Mouse (Mus musculus): Measurements from ENCODE around the gene Midn. TPM values are rescaled to one million over a fixed set of nuclear protein-coding genes. Genes with fewer than 3 reads are reported as not detected.

Midn gene
- polyA plus RNA-seq (2011; ENCODE audit: insufficient read length, low read depth, missing spikeins): 101 TPM in 2 replicates

DNA sequence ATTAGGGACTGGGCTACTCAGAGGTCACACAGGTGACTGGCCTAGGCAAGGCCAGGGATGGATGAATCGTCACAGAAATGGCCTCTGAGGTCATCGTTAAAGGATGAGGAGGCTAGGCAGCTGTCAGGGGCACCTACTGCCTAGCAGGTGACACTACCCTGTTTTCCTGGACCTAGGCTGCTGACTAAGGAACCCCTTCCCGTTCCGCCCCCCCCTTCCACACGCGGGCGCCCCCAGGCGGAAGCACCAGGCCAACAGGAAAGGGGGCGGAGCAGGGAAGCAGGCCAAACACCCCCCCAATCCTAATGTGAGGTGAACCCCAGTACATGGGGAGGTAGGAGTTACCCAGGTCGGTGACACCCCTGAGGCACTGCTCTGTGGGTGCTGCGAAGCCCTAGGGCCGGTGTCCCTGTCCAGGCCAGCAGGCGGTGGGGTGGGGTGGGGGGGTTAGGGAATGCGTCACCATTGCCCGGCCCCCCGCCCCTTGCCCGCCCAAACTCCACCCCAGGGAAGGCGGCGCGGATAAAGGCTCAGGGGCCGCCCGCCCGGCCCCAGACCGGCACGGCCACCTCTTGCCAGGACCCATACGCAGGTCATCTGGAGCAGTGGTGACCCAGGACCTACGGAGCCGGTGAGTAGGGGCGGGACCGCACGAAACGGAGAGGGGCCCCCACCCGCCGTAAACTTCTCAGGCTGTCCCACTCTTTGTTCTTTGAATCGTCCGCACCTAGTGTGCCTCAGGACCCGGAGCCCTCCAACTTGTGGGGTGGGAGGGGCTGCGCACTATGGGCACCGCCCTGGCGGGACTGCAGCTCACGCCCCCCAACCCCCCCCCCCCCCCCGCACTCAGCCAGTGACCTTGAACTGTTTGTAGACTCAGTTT is at the start of gene Midn:
Gene Midn, plus strand, starts transcription at position 554 of the 883 bp plus-strand sequence.
- peaks cover 2% of the 10 kb centered on the region; the same call in 1 of the 2 replicates for H3K4me1 ChIP-seq (ENCODE audit: control insufficient read depth, insufficient read depth, low read length)
- peak within 1 kb of the TSS; percentile 71 for H3K4me3 ChIP-seq (ENCODE audit: insufficient read depth, low read length)
- TF ChIP-seq CTCF (IDR thresholded peaks at IDR 0.05; ENCODE audit: borderline replicate concordance, insufficient read depth, low read length): peak; percentile 28; the same call in 1 of the 2 replicates
- peak; percentile 98 for TF ChIP-seq POLR2A (IDR thresholded peaks at IDR 0.05; ENCODE audit: low read depth, low read length)
- peak within 1 kb of the TSS; percentile 87 for H3K27ac ChIP-seq (ENCODE audit: insufficient read depth, low read length)

DNA sequence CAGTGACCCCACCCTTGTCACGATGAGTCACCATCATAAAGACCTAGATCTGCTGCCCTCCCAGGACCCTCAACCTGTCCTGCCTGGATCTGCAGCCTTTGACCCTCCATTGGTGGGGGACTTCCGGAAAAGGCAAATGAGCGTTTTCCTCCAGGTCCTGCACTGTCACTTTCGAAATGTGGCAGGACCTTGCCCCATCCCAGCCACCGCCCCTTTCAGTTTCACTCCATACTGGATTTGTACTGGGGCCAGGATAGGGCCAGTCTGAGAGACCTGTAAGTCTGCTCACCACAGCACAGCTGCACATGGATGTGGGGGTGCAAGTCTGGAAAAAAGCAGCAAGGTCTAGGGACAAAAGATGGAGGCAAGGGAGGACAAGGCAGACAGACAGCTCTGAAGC is 49.4 kb upstream of the Midn start:
- Histone ChIP-seq H3K4me3 (ENCODE audit: insufficient read depth, low read length) (no peak overlapping the region), H3K4me1 (ENCODE audit: control insufficient read depth, insufficient read depth, low read length) (peaks cover 19% of the 10 kb centered on the region), H3K27ac (ENCODE audit: insufficient read depth, low read length) (no peak overlapping the region)
- TF ChIP-seq CTCF (IDR thresholded peaks at IDR 0.05; ENCODE audit: borderline replicate concordance, insufficient read depth, low read length): no peak
- no peak for TF ChIP-seq POLR2A (IDR thresholded peaks at IDR 0.05; ENCODE audit: low read depth, low read length)

- H3K4me1 ChIP-seq (ENCODE audit: control insufficient read depth, insufficient read depth, low read length): peaks cover 17% of the 10 kb centered on the region
- H3K27ac ChIP-seq (ENCODE audit: insufficient read depth, low read length): peak overlapping the region; percentile 57
Observed at GRCm38 (mm10) chr10:80100982-80101381, 47.1 kb upstream of the Midn start.

DNA sequence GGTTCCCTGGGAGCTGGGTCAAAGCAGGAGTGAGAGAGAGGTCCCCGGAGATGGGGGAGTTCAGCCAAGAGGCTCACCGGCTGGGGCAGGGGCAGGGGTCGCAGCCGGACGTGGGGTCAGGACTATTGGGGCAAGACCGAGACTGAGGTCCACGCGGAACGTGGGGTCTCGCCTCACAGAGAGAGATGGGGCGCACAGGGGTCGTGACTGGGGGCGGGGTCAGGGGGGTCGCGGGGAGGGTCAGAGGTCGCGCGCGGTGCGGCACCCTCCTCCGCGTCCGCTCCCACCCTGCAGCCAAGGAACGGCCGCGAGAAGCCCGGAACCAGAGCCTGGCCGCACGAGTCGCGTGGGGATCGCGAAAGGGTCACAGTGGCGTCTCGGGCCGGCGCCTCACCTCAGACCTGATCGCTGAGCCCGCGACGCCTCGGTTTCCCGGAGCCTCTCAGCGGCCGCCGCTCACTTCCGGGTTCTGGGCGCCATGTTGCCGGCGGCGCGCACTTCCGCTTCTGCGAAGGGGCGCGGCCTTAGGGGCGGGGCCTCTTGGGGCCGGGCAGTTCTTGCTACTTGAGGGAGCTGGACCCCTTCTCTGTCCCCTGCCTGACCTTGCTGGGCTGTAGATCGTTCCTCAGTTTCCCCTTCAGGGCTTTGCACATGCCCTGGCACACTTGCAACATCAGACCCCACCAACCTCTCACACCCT is 45.7 kb upstream of the Midn start:
- TF ChIP-seq CTCF (IDR thresholded peaks at IDR 0.05; ENCODE audit: borderline replicate concordance, insufficient read depth, low read length) (no peak), POLR2A (IDR thresholded peaks at IDR 0.05; ENCODE audit: low read depth, low read length) (peak; percentile 67)
- H3K27ac ChIP-seq (ENCODE audit: insufficient read depth, low read length): peak overlapping the region; percentile 81
- peaks cover 16% of the 10 kb centered on the region for H3K4me1 ChIP-seq (ENCODE audit: control insufficient read depth, insufficient read depth, low read length)
- H3K4me3 ChIP-seq (ENCODE audit: insufficient read depth, low read length): peak overlapping the region; percentile 83

More at GRCm38 (mm10) chr10:80100982-80101381, 47.1 kb upstream of the Midn start:
- peak overlapping the region; percentile 83 for H3K4me3 ChIP-seq (ENCODE audit: insufficient read depth, low read length)
- no peak for TF ChIP-seq CTCF (IDR thresholded peaks at IDR 0.05; ENCODE audit: borderline replicate concordance, insufficient read depth, low read length)
- no peak; the same call in 1 of the 2 replicates for TF ChIP-seq POLR2A (IDR thresholded peaks at IDR 0.05; ENCODE audit: low read depth, low read length)

DNA sequence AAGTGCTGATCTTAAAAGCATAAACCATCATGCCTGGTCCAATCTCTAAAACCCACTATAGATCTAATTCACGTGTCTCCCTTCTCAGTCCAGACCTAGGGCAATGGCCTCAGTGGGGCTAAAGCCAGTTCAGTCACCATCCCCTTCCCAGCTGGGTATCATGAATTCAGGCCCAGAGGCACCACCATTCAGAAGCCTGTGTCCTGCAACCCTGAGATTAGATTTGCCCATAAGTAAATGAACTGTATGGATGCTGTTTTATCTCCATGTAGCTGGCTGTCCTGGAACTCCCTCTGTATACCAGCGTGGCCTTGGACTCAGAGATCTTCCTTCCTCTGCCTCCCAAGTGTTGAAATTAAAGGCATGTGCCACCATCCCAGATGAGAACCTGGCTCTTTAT is 45.0 kb upstream of the Midn start:
- no peak for TF ChIP-seq CTCF (IDR thresholded peaks at IDR 0.05; ENCODE audit: borderline replicate concordance, insufficient read depth, low read length)
- no peak for TF ChIP-seq POLR2A (IDR thresholded peaks at IDR 0.05; ENCODE audit: low read depth, low read length)
- peak overlapping the region; percentile 8; the same call in 1 of the 2 replicates for H3K4me3 ChIP-seq (ENCODE audit: insufficient read depth, low read length)
- H3K27ac ChIP-seq (ENCODE audit: insufficient read depth, low read length): peak overlapping the region; percentile 81
- peaks cover 14% of the 10 kb centered on the region for H3K4me1 ChIP-seq (ENCODE audit: control insufficient read depth, insufficient read depth, low read length)

- peak overlapping the region; percentile 81 for H3K27ac ChIP-seq (ENCODE audit: insufficient read depth, low read length)
- TF ChIP-seq CTCF (IDR thresholded peaks at IDR 0.05; ENCODE audit: borderline replicate concordance, insufficient read depth, low read length) (no peak), POLR2A (IDR thresholded peaks at IDR 0.05; ENCODE audit: low read depth, low read length) (peak; percentile 56)
- H3K4me1 ChIP-seq (ENCODE audit: control insufficient read depth, insufficient read depth, low read length): peaks cover 9% of the 10 kb centered on the region
- H3K4me3 ChIP-seq (ENCODE audit: insufficient read depth, low read length): peak overlapping the region; percentile 16
Observed at GRCm38 (mm10) chr10:80104181-80104580, 43.9 kb upstream of the Midn start.

DNA sequence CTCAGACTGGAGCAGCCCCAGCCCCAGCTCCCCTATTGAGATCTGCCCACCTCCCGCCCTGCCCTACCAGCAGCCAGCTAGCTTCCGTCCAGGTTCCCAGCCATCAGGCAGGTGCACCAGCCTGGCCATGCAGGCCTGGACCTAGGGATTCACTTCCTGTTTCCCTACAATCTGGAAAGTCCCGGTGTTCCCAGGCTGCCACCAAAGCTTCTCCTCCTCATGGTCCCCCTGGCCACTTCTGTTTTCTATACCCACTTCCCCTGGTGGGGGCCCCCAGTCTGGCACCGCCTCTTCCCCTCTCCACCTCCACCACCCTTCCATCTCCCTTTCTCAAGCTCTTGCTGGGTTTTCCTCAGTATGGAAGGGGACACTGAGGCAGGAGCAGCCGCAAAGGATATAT is 42.6 kb upstream of the Midn start, which contains the start of gene Sbno2:
Gene Sbno2, minus strand, starts transcription at position 112 of the 400 bp plus-strand sequence.
- Histone ChIP-seq H3K4me1 (ENCODE audit: control insufficient read depth, insufficient read depth, low read length) (peaks cover 5% of the 10 kb centered on the region; the same call in 1 of the 2 replicates), H3K4me3 (ENCODE audit: insufficient read depth, low read length) (no peak within 1 kb of the TSS), H3K27ac (ENCODE audit: insufficient read depth, low read length) (peak within 1 kb of the TSS; percentile 81)
- TF ChIP-seq POLR2A (IDR thresholded peaks at IDR 0.05; ENCODE audit: low read depth, low read length) (no peak), CTCF (IDR thresholded peaks at IDR 0.05; ENCODE audit: borderline replicate concordance, insufficient read depth, low read length) (no peak)

DNA sequence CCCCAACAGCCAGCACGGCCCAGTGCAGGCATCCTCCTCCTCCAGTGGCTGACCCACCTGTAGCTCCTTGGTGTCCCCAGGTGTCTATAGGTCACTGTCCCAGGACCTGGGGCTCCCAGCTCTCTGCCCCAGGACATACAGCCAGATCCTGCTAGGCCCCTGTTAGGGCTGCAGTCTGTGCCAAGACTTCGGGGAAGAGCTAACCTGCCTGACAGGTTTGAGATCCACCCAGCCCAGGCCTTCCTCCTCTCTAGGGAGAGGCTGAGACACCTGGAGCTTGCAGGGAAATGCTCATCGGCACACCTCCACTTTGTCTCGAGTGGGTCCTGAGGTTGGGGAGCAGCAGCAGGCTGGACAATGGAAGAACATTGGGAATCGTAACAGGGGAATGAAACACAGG is 42.1 kb upstream of the Midn start:
- no peak for TF ChIP-seq POLR2A (IDR thresholded peaks at IDR 0.05; ENCODE audit: low read depth, low read length)
- no peak for TF ChIP-seq CTCF (IDR thresholded peaks at IDR 0.05; ENCODE audit: borderline replicate concordance, insufficient read depth, low read length)
- Histone ChIP-seq H3K4me1 (ENCODE audit: control insufficient read depth, insufficient read depth, low read length) (peaks cover 5% of the 10 kb centered on the region; the same call in 1 of the 2 replicates), H3K27ac (ENCODE audit: insufficient read depth, low read length) (no peak overlapping the region), H3K4me3 (ENCODE audit: insufficient read depth, low read length) (no peak overlapping the region)

DNA sequence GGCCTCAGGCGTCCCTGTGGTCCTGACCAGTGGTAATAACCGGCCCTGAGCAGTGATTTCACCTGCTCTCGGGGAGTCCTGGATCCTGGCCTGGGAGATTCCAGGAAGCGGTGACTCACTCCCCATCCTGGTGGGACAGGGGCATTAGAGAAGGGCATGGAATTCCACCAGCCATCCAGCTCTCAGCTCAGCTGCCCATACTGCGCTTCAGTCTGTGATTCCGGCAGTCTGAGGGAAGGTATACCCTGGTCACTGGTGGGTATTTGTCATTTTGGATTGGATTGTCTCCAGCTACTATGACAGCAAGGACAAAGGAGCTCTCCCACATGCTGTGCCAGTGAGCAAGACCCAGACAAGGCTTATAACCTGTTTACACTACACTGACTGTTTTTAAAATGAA is 40.4 kb upstream of the Midn start:
- Histone ChIP-seq H3K27ac (ENCODE audit: insufficient read depth, low read length) (0 out of 2 replicates have a peak overlapping the region, but pooled peaks have one; percentile 2), H3K4me3 (ENCODE audit: insufficient read depth, low read length) (no peak overlapping the region), H3K4me1 (ENCODE audit: control insufficient read depth, insufficient read depth, low read length) (peaks cover 5% of the 10 kb centered on the region; the same call in 1 of the 2 replicates)
- no peak for TF ChIP-seq POLR2A (IDR thresholded peaks at IDR 0.05; ENCODE audit: low read depth, low read length)
- no peak for TF ChIP-seq CTCF (IDR thresholded peaks at IDR 0.05; ENCODE audit: borderline replicate concordance, insufficient read depth, low read length)
